Mouse (Mus musculus) thymus, postnatal 0 days (tissue): Measurements from ENCODE around the gene Olfr904. TPM values are rescaled to one million over a fixed set of nuclear protein-coding genes. Genes with fewer than 3 reads are reported as not detected.
"Not testable (repeated sequence)": the region's sequence is repeated elsewhere in the genome, so short reads cannot be mapped to it uniquely, and the experiment has no call there.

Source experiments
- DNase-seq: peaks from one replicate; pipeline ENCODE4 v3.0.0-alpha.2; 2015; ENCODE audit warnings: low spot score
- polyA plus RNA-seq: library from polyadenylated mRNA; unstranded; fragments of >200 nt; fragmentation: Nextera tagmentation; extraction: Ambion mirVana; gene quantifications from 2 replicates; pipeline ENCODE4 v1.2.1, GENCODE M21; 2015

Gene Olfr904
- polyA plus RNA-seq = not detected in 2 replicates

- no peak for DNase-seq
Measured at GRCm38 (mm10) chr9:38462844-38463243, at the start of gene Olfr904. Gene Olfr904, plus strand, starts transcription at chr9:38463144.

GRCm38 (mm10) chr9:38413502-38413901, 49.4 kb upstream of the Olfr904 start:
- DNase-seq = not testable (repeated sequence)

GRCm38 (mm10) chr9:38423801-38424200, 39.1 kb upstream of the Olfr904 start:
- no peak for DNase-seq

GRCm38 (mm10) chr9:38427026-38427425, 35.9 kb upstream of the Olfr904 start:
- DNase-seq = no peak

GRCm38 (mm10) chr9:38429155-38429554, 33.8 kb upstream of the Olfr904 start, which contains the start of gene Olfr901:
Gene Olfr901, plus strand, starts transcription at chr9:38429455.
- no peak for DNase-seq

- no peak for DNase-seq
Measured at GRCm38 (mm10) chr9:38447352-38447751, 15.6 kb upstream of the Olfr904 start, which contains the start of gene Olfr902. Gene Olfr902, plus strand, starts transcription at chr9:38447652.

- no peak for DNase-seq
Measured at GRCm38 (mm10) chr9:38470807-38471206, 7.9 kb downstream of the Olfr904 start, which contains the start of gene Olfr905. Gene Olfr905, plus strand, starts transcription at chr9:38471107.

- DNase-seq = no peak
Measured at GRCm38 (mm10) chr9:38486785-38487184, 23.8 kb downstream of the Olfr904 start, which contains the start of gene Olfr906. Gene Olfr906, plus strand, starts transcription at chr9:38487085.

- no peak for DNase-seq
Measured at GRCm38 (mm10) chr9:38495501-38495900, 32.6 kb downstream of the Olfr904 start, which contains the start of gene Olfr907. Gene Olfr907, plus strand, starts transcription at chr9:38495801.

- no peak for DNase-seq
Measured at GRCm38 (mm10) chr9:38512353-38512752, 49.4 kb downstream of the Olfr904 start.

Other genes starting within 250 kb of the Olfr904 start
- gene Olfr894, start 245.1 kb upstream of the Olfr904 start, polyA plus RNA-seq = not detected in 2 replicates
- gene Olfr143, start 210.4 kb upstream of the Olfr904 start, polyA plus RNA-seq = not detected in 2 replicates
- not detected in 2 replicates for gene Olfr895, start 195.3 kb upstream of the Olfr904 start, polyA plus RNA-seq
- gene Olfr896-ps1, start 172.0 kb upstream of the Olfr904 start, polyA plus RNA-seq = not detected in 2 replicates
- not detected in 2 replicates for gene Olfr25, start 134.1 kb upstream of the Olfr904 start, polyA plus RNA-seq
- gene Olfr898, start 114.7 kb upstream of the Olfr904 start, polyA plus RNA-seq = not detected in 2 replicates
- gene Olfr250, start 96.2 kb upstream of the Olfr904 start, polyA plus RNA-seq = not detected in 2 replicates
- gene Olfr251, start 86.1 kb upstream of the Olfr904 start, polyA plus RNA-seq = not detected in 2 replicates
- gene Olfr147, start 61.4 kb upstream of the Olfr904 start, polyA plus RNA-seq = not detected in 2 replicates
- gene Olfr901, start 33.7 kb upstream of the Olfr904 start, polyA plus RNA-seq = not detected in 2 replicates
- not detected in 2 replicates for gene Olfr902, start 15.5 kb upstream of the Olfr904 start, polyA plus RNA-seq
- not detected in 2 replicates for gene Olfr905, start 8.0 kb downstream of the Olfr904 start, polyA plus RNA-seq
- gene Olfr906, start 23.9 kb downstream of the Olfr904 start, polyA plus RNA-seq = not detected in 2 replicates
- gene Olfr907, start 32.7 kb downstream of the Olfr904 start, polyA plus RNA-seq = not detected in 2 replicates
- gene Olfr911-ps1, start 58.4 kb downstream of the Olfr904 start, polyA plus RNA-seq = not detected in 2 replicates
- gene Olfr910, start 74.7 kb downstream of the Olfr904 start, polyA plus RNA-seq = not detected in 2 replicates
- not detected in 2 replicates for gene Olfr912, start 117.0 kb downstream of the Olfr904 start, polyA plus RNA-seq
- not detected in 2 replicates for gene Olfr913, start 129.6 kb downstream of the Olfr904 start, polyA plus RNA-seq
- gene Olfr914, start 142.0 kb downstream of the Olfr904 start, polyA plus RNA-seq = not detected in 2 replicates
- gene Olfr916, start 196.7 kb downstream of the Olfr904 start, polyA plus RNA-seq = not detected in 2 replicates
- gene Olfr917, start 202.7 kb downstream of the Olfr904 start, polyA plus RNA-seq = not detected in 2 replicates
- not detected in 2 replicates for gene Olfr918, start 211.5 kb downstream of the Olfr904 start, polyA plus RNA-seq
- not detected in 2 replicates for gene Olfr919, start 240.5 kb downstream of the Olfr904 start, polyA plus RNA-seq